Mouse (Mus musculus) retina, postnatal 7 days (tissue): ENCODE data around the gene Diaph2.
"Not testable (repeated sequence)": the region's sequence is repeated elsewhere in the genome, so short reads cannot be mapped to it uniquely, and the experiment has no call there.

ENCODE experiments used
- DNase-seq: peaks from one replicate; pipeline ENCODE4 v3.0.0-alpha.2; 2012; ENCODE audit warnings: low read depth, low spot score

Diaph2 gene

GRCm38 (mm10) chrX:130287032-130287431 is 537.5 kb downstream of the Diaph2 start:
- DNase-seq = no peak

GRCm38 (mm10) chrX:130289775-130290174 is 540.2 kb downstream of the Diaph2 start:
- DNase-seq = no peak

GRCm38 (mm10) chrX:130350808-130351435 is 601.4 kb downstream of the Diaph2 start:
- no peak for DNase-seq

- no peak for DNase-seq
Observed at GRCm38 (mm10) chrX:130351480-130351879, 601.9 kb downstream of the Diaph2 start.

GRCm38 (mm10) chrX:130393508-130394145 is 644.1 kb downstream of the Diaph2 start:
- no peak for DNase-seq

- DNase-seq = no peak
Observed at GRCm38 (mm10) chrX:130403214-130403613, 653.7 kb downstream of the Diaph2 start.

- DNase-seq = not testable (repeated sequence)
Observed at GRCm38 (mm10) chrX:130407471-130407870, 657.9 kb downstream of the Diaph2 start.

- DNase-seq = no peak
Observed at GRCm38 (mm10) chrX:130408985-130409384, 659.4 kb downstream of the Diaph2 start.

GRCm38 (mm10) chrX:130423134-130423533 is 673.6 kb downstream of the Diaph2 start:
- DNase-seq = no peak

GRCm38 (mm10) chrX:130451822-130452487 is 702.4 kb downstream of the Diaph2 start:
- DNase-seq = no peak

- no peak for DNase-seq
Observed at GRCm38 (mm10) chrX:130452488-130452823, 702.9 kb downstream of the Diaph2 start.

- DNase-seq = no peak
Observed at GRCm38 (mm10) chrX:130473133-130473532, 723.6 kb downstream of the Diaph2 start.

GRCm38 (mm10) chrX:130480877-130481276 is 731.3 kb downstream of the Diaph2 start:
- no peak for DNase-seq

- DNase-seq = no peak
Observed at GRCm38 (mm10) chrX:130502680-130503464, 753.3 kb downstream of the Diaph2 start.

GRCm38 (mm10) chrX:130503465-130503860 is 753.9 kb downstream of the Diaph2 start:
- DNase-seq = no peak

GRCm38 (mm10) chrX:130505626-130506025 is 756.1 kb downstream of the Diaph2 start:
- DNase-seq = no peak
